Mouse (Mus musculus): ENCODE results near the gene Gm10778.

Gene Gm10778

GRCm38 (mm10) chr10:81648803-81649775 is at the start of gene Gm10778:
Gene Gm10778 (plus strand): TSS chr10:81649059.
- peak; percentile 83 to 90 for DNase-seq

DNA sequence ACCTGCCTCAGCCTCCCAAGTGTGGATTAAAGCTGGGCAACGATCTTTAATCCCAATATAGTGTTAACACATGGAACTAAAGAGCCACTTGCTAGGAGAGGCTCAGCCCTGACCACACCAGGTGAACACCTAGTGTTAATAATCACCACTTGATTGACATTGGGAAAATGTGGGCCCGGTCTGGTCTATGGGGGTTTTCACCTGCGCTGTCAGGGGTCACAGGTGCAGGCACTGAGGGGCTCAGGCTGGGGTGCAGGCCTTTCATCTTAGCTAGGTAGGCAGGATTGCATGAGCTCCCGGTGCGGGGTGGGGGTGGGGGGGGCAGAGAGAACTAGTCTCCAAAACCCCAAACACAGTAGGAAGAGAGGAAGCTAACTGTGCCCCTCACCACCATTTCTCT is 49.2 kb upstream of the Gm10778 start:
- DNase-seq = no peak

GRCm38 (mm10) chr10:81600096-81600495 is 48.8 kb upstream of the Gm10778 start:
- DNase-seq = no peak

DNA sequence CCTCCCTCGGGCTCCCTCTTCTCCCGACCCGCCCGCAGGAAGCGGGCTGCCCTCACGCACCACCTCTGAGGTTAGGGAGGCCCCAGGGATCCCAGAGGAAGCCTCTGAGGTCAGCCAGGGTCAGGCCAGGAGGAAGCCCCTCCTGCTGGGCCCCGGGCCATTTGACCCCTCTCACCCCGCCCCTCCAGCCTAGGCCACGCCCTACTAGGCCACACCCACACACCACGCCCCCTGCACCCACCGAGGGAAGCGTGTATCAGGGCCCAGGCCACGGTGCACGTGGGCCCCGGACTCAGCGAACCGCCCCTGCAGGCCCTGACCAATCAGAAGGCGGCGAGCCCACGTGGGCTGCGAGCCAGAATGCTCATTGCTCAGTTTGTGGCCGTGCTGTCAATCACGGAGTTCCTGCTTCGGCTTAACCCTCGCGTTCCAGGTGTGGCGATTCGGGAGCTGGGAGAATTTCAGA is 48.1 kb upstream of the Gm10778 start, which contains the start of gene Tle6:
TSS of gene Tle6 (minus strand) at position 336 of the 466 bp plus-strand sequence.
- peak; percentile 95 for DNase-seq

- DNase-seq = no peak
Observed at GRCm38 (mm10) chr10:81601396-81601905, 47.4 kb upstream of the Gm10778 start.

GRCm38 (mm10) chr10:81602741-81603151 is 46.1 kb upstream of the Gm10778 start:
- DNase-seq = no peak

DNA sequence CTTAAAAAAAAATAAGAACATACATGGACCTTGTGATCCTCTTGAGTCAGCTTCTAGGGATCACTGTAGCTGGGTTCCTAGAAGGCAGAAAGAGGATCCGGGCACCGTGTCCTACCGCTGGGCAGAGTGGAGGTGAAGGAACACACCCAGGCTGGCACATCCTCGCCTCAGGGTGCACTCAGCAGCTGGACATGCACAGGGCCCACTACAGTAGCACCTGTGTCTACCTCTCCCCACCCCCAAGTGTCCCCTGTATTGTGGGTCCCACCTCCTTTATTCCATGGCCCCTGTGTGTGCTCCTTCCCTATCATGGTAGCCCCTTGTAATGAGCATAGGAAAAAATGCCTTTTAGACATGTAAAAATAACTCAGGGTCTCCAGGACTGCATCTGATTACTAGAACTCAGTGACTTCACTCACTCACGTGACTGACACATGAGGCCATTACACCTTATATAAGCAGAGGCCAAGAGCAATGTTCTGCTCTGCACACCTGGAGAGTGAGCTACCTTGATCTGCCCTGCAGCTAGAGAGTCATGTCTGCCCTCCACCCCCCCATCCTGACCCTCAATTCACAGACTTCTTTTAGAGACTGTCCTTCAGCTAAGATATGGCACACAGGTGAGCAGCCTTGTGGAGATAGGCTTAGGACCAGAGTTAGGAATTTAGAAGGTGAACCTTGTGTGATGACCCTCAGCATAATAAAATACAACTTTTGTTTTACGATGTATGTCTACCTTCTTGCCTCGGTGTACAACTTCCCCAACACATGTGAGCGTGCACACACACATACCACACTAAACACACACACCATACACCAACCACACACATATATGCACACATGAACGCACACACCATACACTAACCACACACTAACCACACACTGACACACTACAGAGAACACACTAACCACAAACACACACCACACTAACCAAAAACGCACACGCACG is 44.6 kb upstream of the Gm10778 start:
- DNase-seq = peak in 1 of 2 experiments; percentile 34

DNA sequence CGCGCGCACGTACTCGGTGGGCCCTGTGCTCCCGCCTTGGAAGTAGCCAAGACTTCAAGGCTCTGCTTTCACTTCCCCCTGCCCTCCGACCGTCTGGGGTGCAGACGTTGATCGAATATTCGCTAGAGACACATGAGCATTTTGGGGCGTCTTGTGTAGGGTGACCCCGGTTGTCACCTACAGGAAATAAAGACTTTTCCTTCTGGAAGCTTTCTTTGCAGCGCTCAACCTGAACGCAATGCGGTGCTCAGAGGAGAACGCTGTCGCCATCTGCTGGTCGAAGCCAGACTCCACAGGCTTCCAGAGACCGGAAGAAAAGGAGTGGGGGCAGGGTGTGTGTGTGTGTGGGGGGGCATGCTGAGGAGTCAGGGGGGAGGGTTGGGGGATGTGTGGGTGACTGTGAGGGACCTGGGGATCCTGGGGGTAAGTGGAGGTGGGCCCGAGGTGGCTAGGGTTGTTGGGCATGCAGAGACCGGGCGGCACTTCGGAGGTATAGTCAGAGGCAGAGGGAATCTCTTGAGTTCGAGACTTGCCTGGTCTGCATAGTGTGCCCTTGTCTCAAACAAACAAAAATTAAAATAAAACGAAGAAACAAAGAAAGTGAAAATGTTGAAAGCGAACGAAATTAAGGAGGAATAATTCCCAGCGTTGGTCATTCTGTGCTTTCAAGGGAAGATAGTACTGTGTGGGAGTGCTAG is 43.7 kb upstream of the Gm10778 start:
- DNase-seq = peak; percentile 82 to 86

DNA sequence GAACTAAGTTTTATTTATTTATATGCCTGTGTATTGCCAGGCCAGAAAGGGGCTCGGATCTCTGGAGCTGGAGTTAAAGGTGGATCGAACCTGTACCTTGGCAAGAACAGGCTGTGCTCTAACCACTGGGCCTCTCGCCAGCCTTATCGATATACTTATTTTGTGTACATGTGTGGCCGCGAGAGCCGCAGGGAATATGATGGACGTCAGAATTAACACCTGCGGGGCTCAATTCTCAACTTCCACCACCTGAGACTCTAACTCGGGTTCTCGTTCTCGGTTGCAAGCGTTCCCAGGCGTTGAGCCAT is 43.2 kb upstream of the Gm10778 start:
- no peak for DNase-seq

GRCm38 (mm10) chr10:81605974-81606751 is 42.7 kb upstream of the Gm10778 start, which contains the start of gene BC025920:
Gene BC025920 (plus strand): TSS chr10:81606270.
- peak; percentile 96 to 99 for DNase-seq

DNA sequence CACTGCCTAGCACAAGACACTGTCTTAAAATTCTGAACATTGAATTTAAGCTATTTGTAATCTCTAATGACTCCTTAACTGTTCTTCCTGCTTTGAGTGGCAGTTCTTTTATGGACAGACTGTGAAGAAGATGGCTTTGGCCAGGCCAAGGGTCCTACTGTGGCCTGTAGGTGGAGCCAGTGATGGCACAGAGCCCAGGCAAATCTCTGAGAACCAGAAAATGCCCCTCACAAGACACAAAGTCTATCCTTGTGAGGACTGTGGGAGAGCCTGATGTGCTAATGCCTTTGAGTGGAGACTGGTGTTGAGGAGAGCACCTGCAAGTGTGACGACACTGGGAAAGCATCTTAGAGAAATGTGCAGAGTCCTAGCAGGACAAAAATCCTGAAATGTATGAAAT is 40.6 kb upstream of the Gm10778 start:
- DNase-seq = no peak

DNA sequence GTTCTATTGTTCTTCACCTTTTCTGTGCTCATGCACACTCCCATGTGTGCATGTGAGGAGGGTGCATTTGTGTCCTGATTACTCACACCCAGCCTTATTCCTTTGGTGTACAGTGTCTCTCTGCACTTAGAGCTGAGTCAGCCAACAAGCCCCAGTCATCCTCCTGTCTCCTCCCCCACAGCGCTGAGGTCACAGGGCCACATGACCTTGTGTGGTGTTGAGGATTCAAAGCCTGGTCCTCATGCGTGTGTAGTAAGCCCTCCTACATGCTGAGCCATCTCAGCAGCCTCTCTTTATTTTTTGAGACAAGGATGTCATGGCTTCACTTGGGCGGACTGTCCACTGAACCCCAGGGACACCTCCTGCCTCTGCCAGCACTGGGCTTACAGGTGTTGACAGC is 36.1 kb upstream of the Gm10778 start:
- DNase-seq = no peak

DNA sequence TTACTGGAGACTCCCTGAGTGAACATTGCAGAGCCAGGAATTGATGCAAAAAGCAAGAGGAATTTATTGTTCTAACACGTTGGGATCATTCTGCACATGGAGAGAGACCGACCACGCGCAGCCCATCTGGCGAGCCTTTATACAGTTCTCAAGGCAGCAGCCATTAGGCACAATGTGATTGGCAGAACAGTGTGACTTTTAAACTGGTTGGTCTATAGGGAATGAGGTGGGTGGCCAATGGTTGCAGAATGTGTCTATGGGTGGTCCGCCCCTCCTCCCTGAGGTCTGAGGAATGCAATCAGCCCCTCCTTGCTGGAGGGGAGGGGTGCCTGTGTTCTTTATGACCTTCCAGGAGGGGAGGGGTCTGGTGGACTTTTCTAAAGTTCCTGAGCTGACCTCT is 33.4 kb upstream of the Gm10778 start:
- no peak for DNase-seq

- DNase-seq = no peak
Observed at GRCm38 (mm10) chr10:81619976-81620375, 28.9 kb upstream of the Gm10778 start.

GRCm38 (mm10) chr10:81620786-81621185 is 28.1 kb upstream of the Gm10778 start:
- no peak for DNase-seq

- no peak for DNase-seq
Observed at GRCm38 (mm10) chr10:81623441-81623840, 25.4 kb upstream of the Gm10778 start.

- DNase-seq = no peak
Observed at GRCm38 (mm10) chr10:81626101-81626993, 22.5 kb upstream of the Gm10778 start.

DNA sequence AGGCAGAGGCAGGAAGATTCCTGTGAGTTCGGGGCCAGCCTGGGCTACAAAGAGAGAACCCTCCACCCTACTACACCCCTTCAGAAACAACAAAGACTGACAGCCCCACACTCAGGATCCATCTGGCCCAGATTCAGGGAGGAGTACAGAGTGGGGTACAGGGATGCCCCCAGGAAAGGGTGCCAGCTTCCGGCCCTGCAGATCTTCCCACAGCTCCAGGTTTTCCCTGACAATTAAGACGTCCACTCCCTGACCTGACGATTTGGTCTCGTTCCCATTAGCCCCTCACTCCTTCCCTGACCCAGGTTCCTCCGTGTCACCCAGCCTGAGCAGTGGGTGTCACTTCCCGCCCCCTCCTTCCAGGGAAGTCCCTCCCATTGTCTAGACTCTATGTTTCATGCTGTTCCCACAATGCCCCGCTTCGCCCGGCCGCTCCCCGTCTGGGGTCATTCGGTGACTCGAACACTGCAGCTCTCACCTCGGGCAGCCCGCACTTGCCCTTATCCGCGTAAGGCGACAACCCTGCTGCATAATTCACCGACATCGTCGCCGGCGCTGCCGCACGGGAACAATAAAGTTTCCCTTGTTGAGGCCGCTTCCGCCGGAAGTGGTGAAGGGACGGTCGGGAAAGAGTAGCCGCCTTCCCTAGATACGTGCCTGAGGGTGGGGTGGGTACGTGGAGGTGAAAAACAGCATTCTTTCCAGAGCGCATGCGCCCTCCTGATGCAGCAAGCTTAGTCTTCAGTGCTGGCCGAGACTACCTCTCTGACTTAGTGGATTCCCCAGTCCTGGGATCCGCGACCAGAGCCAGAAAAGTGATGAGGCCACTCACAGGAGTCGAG is 21.6 kb upstream of the Gm10778 start, which contains the start of gene Sirt6:
TSS of gene Sirt6 (minus strand) at position 804 of the 842 bp plus-strand sequence.
- peak; percentile 92 to 96 for DNase-seq

DNA sequence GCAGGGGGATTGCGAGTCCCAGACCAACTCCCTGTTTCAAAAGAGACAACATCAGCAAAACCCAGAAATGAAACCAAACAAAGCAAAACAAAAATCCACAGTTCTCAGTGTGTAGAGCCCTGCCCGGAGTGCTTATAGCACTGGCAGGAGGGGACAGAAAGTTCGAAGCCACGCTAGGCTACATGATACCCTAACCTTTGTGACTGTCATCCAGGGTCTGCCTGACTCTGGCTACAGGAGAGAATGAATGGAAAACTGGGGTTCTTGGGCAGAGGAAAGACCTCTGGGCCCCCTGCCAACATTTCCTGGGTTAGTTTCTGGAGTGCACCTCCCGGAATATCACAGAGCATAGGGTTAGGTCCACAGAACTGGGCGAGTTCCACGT is 21.0 kb upstream of the Gm10778 start:
- DNase-seq = peak in 1 of 2 experiments; percentile 27
